Mouse (Mus musculus) 416B (cell line): Measurements from ENCODE around the gene Jmjd1c.

Experiments
- DNase-seq: peaks from one replicate; pipeline ENCODE4 v3.0.0; 2011; ENCODE audit warnings: low read depth

The Jmjd1c gene

DNA sequence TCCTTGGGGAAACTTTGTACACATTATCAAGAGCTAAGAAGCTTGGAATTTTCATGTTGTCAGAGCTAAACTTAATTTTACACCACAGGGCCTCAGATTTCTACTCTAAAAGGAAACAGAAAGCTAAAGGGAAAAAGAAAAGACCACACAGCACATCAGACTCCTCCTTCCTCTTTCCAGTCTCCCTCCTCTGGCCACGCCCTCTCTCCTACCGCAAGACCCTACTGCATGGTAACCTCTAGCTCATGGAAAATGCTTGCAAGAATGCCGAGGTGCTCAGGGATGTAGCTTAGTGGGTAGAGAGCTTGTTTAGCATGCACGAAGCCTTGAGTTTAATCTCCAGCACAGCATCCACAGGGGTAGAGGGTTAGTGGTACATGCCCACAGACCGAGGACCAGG lies 24.0 kb upstream of the Jmjd1c start:
- DNase-seq = peak; percentile 68

- no peak for DNase-seq
Observed at GRCm38 (mm10) chr10:67072600-67072999, 23.3 kb upstream of the Jmjd1c start.

- DNase-seq = no peak
Observed at GRCm38 (mm10) chr10:67073577-67073976, 22.3 kb upstream of the Jmjd1c start.

DNA sequence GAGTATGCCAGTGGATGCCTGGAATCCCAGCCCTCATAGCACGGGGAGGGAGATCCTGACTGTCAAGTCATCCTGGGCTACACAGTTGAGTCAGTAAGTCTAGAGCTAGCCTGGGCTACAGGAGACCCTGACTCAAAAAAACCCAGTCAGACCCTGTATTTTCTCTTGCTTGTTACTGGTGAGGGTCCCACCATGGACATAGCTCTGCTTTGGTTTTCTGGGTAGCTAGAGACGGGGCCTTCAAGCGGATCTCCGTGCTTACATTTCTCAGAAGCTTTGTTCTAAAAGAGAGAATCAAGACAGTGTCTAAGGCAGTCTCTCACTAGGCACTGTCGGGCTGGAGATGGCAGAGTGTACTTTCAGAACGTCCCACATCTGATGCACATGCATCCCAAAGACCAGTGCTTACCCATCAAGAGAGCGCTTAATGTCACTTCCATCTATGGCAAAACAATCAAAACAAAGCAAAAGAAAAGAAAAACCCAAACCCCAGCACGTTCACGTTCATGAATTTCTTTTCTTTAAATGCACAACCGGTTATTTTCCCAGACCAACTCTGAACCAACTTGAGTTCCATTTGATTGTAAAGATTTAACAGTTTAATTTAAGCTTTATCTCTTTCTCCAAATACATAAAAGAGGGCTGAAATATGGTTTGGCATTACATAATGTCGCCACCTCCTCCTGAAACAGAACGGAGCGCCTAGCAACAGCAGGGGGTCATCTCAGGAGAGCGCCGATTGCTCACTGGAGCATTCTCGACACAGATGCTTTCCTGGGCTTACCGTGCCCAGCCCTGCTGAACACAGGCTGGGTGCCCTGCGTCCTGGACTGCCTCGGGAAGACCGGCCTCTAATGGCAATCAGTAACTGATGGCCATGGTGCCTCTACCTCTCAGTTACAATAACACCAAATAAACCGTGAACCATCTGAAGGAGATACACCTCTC lies 19.7 kb upstream of the Jmjd1c start:
- no peak for DNase-seq

DNA sequence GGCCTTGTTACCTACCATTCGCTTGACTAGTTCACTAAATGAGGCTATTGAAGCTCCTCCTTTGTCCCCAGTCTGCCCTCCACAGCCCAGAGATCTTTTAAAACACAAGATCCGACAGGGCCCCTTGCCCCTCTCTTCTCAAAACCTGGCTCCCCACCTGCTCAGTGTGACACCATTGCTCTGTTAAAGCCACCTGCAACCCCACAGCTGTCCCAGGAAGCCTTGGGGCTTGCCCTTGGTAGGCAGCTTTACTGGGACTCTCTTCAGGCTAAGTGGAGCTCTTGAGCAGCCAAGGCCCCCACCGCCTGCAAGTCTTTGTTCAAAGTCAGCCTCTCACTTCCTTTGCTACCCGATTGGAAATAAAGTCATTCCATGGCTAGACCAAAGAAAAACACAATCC lies 16.9 kb upstream of the Jmjd1c start:
- no peak for DNase-seq

GRCm38 (mm10) chr10:67081206-67082007 lies 14.5 kb upstream of the Jmjd1c start:
- no peak for DNase-seq

DNA sequence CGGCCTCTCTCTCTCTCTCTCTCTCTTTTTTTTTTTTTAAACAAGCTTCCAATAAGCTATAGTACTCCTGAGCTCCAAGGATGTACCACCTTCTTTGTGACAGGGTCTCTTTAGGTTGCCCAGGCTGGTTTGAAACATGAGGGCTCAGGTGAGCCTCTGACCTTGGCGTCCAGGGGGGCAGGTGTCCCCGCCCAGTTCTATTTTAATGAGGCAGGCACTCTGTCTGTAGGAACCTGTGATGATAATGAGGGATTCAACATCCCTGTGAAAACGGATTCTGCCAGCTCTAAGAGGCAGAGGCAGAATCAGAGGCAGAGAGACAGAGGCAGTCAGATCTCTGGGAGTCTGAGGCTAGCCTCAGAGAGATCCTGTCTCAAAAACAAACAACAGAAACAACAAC lies 13.4 kb upstream of the Jmjd1c start:
- no peak for DNase-seq

DNA sequence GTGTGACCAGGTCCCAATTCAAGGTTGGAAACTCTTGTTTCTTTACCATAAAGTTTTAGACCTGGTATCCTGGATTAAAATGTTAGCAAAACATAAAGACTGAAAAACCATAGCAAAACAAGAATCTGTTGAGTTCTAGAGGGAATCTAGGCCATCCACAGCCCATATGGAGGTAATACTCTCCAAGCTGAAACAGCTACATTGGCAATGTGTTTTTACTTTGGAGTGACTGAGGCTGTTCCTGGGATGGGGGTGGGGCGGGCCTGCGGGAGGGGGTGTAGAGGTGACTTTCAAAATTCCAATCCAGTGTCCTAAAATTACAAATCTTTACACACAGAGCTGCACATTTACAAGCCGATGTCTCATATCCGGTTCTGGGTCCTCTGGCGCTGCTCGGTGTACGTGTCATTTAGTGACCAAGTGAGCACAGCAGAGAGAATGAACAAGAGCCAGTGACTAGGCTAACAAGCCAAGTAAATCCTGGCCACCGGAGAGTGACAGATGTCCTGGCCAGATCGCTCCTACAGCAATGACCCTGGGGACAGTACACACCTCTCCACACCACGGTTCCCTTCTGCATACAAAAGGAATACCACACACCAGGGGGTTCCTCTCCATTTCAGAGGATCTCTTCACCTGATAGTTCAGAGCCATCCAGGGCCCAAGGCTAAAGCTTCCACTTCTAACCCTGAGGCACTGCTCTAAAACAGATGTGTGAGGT lies 12.3 kb upstream of the Jmjd1c start:
- no peak for DNase-seq

DNA sequence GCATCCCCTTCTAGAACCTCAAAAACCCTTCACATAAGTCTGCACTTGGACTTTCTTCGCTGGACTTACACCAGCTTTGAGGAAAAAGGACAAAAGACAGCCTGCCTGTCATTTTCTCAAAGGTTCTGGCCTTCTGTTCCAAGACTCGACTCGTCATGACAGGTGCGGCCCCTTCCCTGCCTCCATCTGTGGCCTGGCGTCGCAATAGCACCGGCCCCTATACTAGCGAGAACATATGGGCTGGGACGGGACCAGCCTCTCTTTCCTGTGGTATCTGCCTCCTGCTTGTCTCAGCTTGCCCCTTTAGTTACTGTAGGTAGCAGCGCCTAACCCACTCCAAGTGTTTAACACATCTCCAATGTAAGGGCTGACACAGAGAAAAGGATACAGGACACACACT lies 10.8 kb upstream of the Jmjd1c start:
- DNase-seq = no peak

DNA sequence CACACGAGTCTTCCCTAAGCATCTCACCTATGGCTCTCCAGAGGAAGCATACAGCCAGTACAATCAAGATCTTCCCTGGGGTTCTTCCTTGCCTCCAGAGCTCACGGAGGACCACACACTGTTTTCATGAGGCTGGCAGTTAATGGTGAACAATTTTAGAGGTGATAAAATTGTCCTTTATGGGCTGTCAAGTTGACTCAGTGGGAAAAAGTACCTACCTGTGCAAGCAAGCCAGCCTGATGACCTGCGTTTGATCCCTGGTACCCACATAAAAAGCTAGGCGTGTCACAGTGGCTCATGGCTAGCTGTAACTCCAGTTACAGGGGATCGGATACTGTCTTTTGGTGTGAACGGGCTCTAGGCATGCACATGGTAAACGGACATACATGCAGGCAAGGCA lies 10.0 kb upstream of the Jmjd1c start:
- no peak for DNase-seq

DNA sequence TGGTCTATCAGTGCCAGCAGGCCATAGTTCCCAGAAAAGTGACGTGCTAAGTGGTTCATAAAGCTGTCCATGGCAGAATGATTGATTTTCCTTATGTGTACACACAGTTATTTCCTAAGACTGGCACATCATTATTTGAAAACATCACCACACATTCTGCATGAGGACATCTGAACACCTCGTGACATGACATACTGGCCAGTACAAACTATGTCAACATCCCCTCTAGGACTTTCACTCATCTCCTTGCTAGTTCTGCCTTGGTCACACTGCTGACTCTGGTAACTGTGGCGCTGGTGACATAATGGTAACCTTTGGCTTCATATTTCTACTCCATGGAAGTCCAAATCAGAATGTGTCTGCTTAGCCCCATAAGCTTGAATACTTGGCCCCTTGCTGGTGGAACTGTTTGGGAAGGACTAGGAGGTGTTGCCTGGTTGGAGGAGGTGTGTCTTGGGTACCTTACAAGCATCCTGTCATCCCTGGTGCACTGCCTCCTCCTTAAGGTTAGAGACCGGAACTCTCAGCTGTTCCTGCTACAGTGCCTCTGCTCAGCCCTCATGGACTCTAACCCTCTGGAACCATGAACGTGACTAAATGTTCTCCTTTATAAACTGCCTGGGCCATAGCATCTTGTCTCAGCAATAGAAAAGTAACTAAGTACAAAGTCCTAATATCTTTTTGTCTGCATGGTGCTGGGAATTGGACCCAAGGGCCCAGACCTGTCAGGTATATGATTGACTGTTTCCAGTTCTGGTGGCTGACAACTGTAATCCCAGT lies 8.3 kb upstream of the Jmjd1c start:
- no peak for DNase-seq

- DNase-seq = no peak
Observed at GRCm38 (mm10) chr10:67090611-67091010, 5.3 kb upstream of the Jmjd1c start.

DNA sequence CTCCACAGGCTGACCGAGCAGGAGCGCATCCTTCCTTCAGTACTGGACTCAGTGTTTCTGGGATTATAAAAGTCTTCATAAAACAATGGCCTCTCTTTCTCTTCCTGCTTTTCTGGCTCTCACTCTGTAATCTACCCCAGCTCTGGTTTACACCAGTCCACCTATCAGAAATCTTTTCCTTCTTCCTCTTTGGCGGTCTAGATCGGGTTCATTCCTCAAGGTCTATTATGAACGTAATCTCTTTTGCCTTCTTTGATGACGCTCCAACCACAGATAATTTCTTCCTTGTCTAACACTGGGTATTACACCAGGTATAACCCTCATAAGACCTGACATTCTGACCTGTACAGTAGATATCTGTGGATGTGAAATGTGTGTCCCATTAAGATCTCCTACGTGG lies 1.0 kb upstream of the Jmjd1c start:
- DNase-seq = no peak

- DNase-seq = peak; percentile 57
Observed at GRCm38 (mm10) chr10:67096621-67097436, 904 bp downstream of the Jmjd1c start, which contains the start of gene Reep3. TSS of gene Reep3 (minus strand) at chr10:67096945.

DNA sequence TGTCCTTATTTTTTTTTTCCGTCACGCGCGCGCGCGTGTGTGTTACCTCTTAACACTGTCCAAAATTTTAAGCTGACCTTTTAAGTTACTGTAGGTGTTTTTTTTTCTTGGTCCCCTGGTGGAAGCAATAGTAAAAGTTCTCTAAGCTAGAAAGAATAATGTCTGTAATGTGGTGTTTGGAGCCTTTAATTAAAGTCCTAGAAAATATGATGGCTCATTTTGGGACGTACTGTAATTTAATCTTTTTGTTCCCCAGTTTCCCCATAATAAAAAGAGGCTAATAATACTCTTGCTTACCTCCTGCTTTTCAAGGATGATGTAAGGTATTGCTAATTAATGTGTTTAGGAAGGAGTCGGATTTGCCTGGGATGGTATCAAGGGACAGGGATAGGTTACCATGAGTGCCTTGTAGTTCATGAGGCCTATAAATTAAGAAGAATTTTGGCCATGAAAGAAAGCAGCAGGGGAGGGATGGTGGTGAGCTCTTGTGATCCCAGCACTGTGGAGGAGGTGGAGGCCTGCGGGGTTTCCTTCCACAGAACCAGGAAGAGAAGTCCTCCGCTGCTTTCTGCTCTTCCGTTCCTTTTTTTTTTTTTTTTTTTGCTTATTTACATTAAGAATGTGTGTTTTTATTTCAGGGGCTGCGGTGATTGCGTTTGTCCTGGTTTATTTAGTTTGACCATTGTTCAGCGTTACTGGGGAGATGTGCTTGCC lies 1.7 kb downstream of the Jmjd1c start:
- DNase-seq = peak; percentile 56

- DNase-seq = peak; percentile 85
Observed at GRCm38 (mm10) chr10:67098408-67099050, 2.6 kb downstream of the Jmjd1c start.

GRCm38 (mm10) chr10:67099183-67099929 lies 3.4 kb downstream of the Jmjd1c start:
- DNase-seq = no peak

DNA sequence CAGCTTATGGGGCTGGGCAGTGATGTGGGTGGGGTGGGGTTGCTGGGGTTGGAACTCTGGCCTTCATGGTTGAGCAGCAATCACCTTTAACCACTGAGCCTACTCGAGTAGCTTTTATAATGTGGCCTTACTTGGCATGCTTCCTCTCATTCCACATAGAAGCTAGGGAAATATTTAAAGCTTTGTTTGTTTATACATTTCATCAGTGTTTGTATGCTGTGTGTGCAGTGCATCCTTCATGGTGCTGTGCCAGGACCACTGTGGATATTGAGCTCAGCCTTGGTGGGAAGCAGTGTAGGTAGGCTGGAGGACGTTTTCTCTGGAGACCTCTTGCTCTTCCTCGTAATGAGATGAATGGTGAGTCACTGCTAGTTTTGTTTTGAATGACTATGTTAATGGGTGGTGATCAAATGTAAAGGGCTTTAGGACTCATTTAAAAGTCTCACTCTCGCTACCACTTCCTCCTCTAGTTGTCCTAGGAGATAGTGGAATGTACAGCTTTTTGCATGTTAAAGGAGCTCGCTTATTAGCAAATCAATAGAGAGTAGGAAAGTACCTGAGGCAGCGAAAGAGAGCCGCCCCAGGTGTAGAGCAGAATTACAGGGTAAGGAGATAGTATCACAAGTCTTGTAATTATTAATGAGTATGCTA lies 4.2 kb downstream of the Jmjd1c start:
- no peak for DNase-seq
